Mouse (Mus musculus) spleen, adult 12 weeks (tissue): ENCODE measurements at regions not wholly inside any gene's neighbourhood (a gene's known extent, or its start where the extent isn't known, plus 50 kb on each side); places are given as distances from the start of the nearest gene placed in this dataset.

Experiments
- DNase-seq: peaks from one replicate; pipeline ENCODE4 v3.0.0; 2022; ENCODE audit warnings: low spot score

GRCm38 (mm10) chr13:111157921-111158638 is 96.7 kb upstream of the Actbl2 start:
- no peak for DNase-seq

- no peak for DNase-seq
These were observed 95.3 kb upstream of the Actbl2 start for GRCm38 (mm10) chr13:111159498-111159897.

GRCm38 (mm10) chr13:111165538-111165937 is 89.3 kb upstream of the Actbl2 start:
- DNase-seq = no peak

GRCm38 (mm10) chr13:111170269-111171165 is 84.3 kb upstream of the Actbl2 start:
- DNase-seq = no peak

GRCm38 (mm10) chr13:111179186-111179585 is 75.6 kb upstream of the Actbl2 start:
- no peak for DNase-seq

GRCm38 (mm10) chr13:111183293-111183692 is 71.5 kb upstream of the Actbl2 start:
- no peak for DNase-seq

GRCm38 (mm10) chr13:111185799-111186198 is 69.0 kb upstream of the Actbl2 start:
- no peak for DNase-seq

GRCm38 (mm10) chr13:111186833-111187232 is 68.0 kb upstream of the Actbl2 start:
- no peak for DNase-seq

GRCm38 (mm10) chr13:111193919-111194318 is 60.9 kb upstream of the Actbl2 start:
- no peak for DNase-seq

GRCm38 (mm10) chr13:111194337-111194736 is 60.5 kb upstream of the Actbl2 start:
- DNase-seq = no peak

GRCm38 (mm10) chr13:111201532-111201931 is 53.3 kb upstream of the Actbl2 start:
- no peak for DNase-seq

GRCm38 (mm10) chr13:111204580-111205285 is 50.1 kb upstream of the Actbl2 start:
- no peak for DNase-seq
